ENCODE assay signal across 21 mouse cellular contexts in genomic region chr9:24283536-24283935, GRCm38 (mm10).
"Had no signal": no experiment of that assay in that cellular context is flagged by ENCODE, and none has a peak within 500 bp of the region (broad histone marks: within the 10 kb centered on the region; RNA-seq: fewer than 3 reads in every experiment).

No protein-coding gene starts in this region.

- DNase-seq: cerebellum, adult 8-10 months; cerebellum, adult 9-10 months; cerebellum, adult 9-11 months; cerebellum, postnatal 36 days; gastrocnemius, adult 2 months; gastrocnemius, postnatal 10 days; gastrocnemius, postnatal 14 days; gastrocnemius, postnatal 25 days; gastrocnemius, postnatal 36 days; heart, adult 18-20 months; heart, adult 2 months had no signal

- H3K4me1 ChIP-seq: embryonic facial prominence, embryonic 10.5 days; embryonic facial prominence, embryonic 12.5 days; embryonic facial prominence, embryonic 13.5 days; embryonic facial prominence, embryonic 15.5 days; forebrain, embryonic 10.5 days; forebrain, embryonic 12.5 days; forebrain, embryonic 13.5 days had no signal

- H3K27me3 ChIP-seq: embryonic facial prominence, embryonic 12.5 days; embryonic facial prominence, embryonic 13.5 days; embryonic facial prominence, embryonic 15.5 days; forebrain, embryonic 12.5 days; forebrain, embryonic 13.5 days; forebrain, embryonic 15.5 days had no signal

- H3K4me3 ChIP-seq: embryonic facial prominence, embryonic 10.5 days; embryonic facial prominence, embryonic 12.5 days; embryonic facial prominence, embryonic 13.5 days; embryonic facial prominence, embryonic 15.5 days; erythroblast, embryonic 14.5 days; forebrain, embryonic 10.5 days; forebrain, embryonic 12.5 days; forebrain, embryonic 13.5 days; forebrain, embryonic 15.5 days; gastrocnemius, adult 2 months; heart, adult 2 months had no signal

- H3K9me3 ChIP-seq: embryonic facial prominence, embryonic 10.5 days; embryonic facial prominence, embryonic 12.5 days; embryonic facial prominence, embryonic 13.5 days; embryonic facial prominence, embryonic 15.5 days; forebrain, embryonic 10.5 days; forebrain, embryonic 12.5 days; forebrain, embryonic 13.5 days; forebrain, embryonic 15.5 days had no signal

- H3K27ac ChIP-seq: embryonic facial prominence, embryonic 10.5 days; embryonic facial prominence, embryonic 12.5 days; embryonic facial prominence, embryonic 13.5 days; embryonic facial prominence, embryonic 15.5 days; forebrain, embryonic 10.5 days; forebrain, embryonic 12.5 days; gastrocnemius, adult 2 months; heart, adult 2 months had no signal

- H3K36me3 ChIP-seq: embryonic facial prominence, embryonic 10.5 days; embryonic facial prominence, embryonic 12.5 days; embryonic facial prominence, embryonic 13.5 days; embryonic facial prominence, embryonic 15.5 days; forebrain, embryonic 10.5 days; forebrain, embryonic 12.5 days; forebrain, embryonic 15.5 days had no signal

- H3K9ac ChIP-seq: embryonic facial prominence, embryonic 12.5 days; embryonic facial prominence, embryonic 13.5 days; embryonic facial prominence, embryonic 15.5 days; forebrain, embryonic 12.5 days; forebrain, embryonic 13.5 days; forebrain, embryonic 15.5 days; forebrain, postnatal 0 days had no signal
